Mouse (Mus musculus) kidney, embryonic 14.5 days (tissue): ENCODE data around the gene Mapk1ip1l. TPM values are rescaled to one million over a fixed set of nuclear protein-coding genes. Genes with fewer than 3 reads are reported as not detected.
"Not testable (repeated sequence)": the region's sequence is repeated elsewhere in the genome, so short reads cannot be mapped to it uniquely, and the experiment has no call there.

Experiments used
- ATAC-seq: fragments of 200-750 bp; cut with Nextera tagmentation; 2 replicates; pipeline ENCODE4 v1.8.0; 2017; ENCODE audit warnings: moderate number of reproducible peaks, mild to moderate bottlenecking, moderate TSS enrichment, moderate library complexity; ENCODE audit not compliant: low FRiP score, low TSS enrichment
- H3K27ac ChIP-seq: fragments of 300-500 bp; sonication (generic); 2 replicates; pipeline ENCODE4 v1.5.1; 2014; ENCODE audit warnings: low read depth, mild to moderate bottlenecking, low read length, moderate library complexity, mixed read lengths
- H3K27me3 ChIP-seq: fragments of 300-500 bp; sonication (generic); 2 replicates; pipeline ENCODE4 v1.6.1; 2014; ENCODE audit warnings: mild to moderate bottlenecking, low read length; ENCODE audit not compliant: control insufficient read depth, insufficient read depth
- H3K36me3 ChIP-seq: fragments of 300-500 bp; sonication (generic); 2 replicates; pipeline ENCODE4 v1.6.1; 2014; ENCODE audit warnings: low read length, mixed read lengths; ENCODE audit not compliant: control insufficient read depth, insufficient read depth
- H3K4me1 ChIP-seq: fragments of 300-500 bp; sonication (generic); 2 replicates; pipeline ENCODE4 v1.6.1; 2014; ENCODE audit warnings: low read length, mixed read lengths; ENCODE audit not compliant: control insufficient read depth, insufficient read depth
- H3K4me2 ChIP-seq: fragments of 300-500 bp; sonication (generic); replicated peaks from 2 replicates; pipeline ENCODE4 v1.6.1; 2014; ENCODE audit warnings: low read depth, mild to moderate bottlenecking, low read length
- H3K4me3 ChIP-seq: fragments of 300-500 bp; sonication (generic); 2 replicates; pipeline ENCODE4 v1.5.1; 2014; ENCODE audit warnings: mild to moderate bottlenecking, low read length
- H3K9ac ChIP-seq: fragments of 300-500 bp; sonication (generic); 2 replicates; pipeline ENCODE4 v1.6.1; 2014; ENCODE audit warnings: low read depth, mild to moderate bottlenecking, low read length, moderate library complexity
- H3K9me3 ChIP-seq: fragments of 300-500 bp; sonication (generic); 2 replicates; pipeline ENCODE4 v1.6.1; 2016; ENCODE audit warnings: low read length; ENCODE audit not compliant: control insufficient read depth
- WGBS: fragments of 180-500 bp; shearing (Covaris S2); extraction: QIAGEN DNeasy Blood & Tissue Kit; methylation state at CpG from one replicate; pipeline ENCODE4 v1.1.7; 2014; 5-methylcytosine and 5-hydroxymethylcytosine counted together
- polyA plus RNA-seq: library from polyadenylated mRNA; unstranded; fragments of >200 nt; fragmentation: Nextera tagmentation; extraction: Ambion mirVana; gene quantifications from 2 replicates; pipeline ENCODE4 v1.2.1, GENCODE M21; 2014

The Mapk1ip1l gene
- polyA plus RNA-seq, 1 experiment from 2014 or later, result 104 TPM

GRCm38 (mm10) chr14:47310342-47311181, 12.5 kb downstream of the Mapk1ip1l start:
- Histone ChIP-seq H3K4me2 (no peak overlapping the region), H3K27ac (no peak overlapping the region), H3K9me3 (no peaks in the 10 kb centered on the region), H3K36me3 (peaks cover 65% of the 10 kb centered on the region), H3K4me1 (no peaks in the 10 kb centered on the region), H3K9ac (no peak overlapping the region), H3K27me3 (no peaks in the 10 kb centered on the region), H3K4me3 (no peak overlapping the region)
- 94% methylated on average over 18 of the region's 18 CpGs for WGBS
- 0 out of 2 replicates have a peak, but pooled peaks have one; percentile 24 for ATAC-seq

DNA sequence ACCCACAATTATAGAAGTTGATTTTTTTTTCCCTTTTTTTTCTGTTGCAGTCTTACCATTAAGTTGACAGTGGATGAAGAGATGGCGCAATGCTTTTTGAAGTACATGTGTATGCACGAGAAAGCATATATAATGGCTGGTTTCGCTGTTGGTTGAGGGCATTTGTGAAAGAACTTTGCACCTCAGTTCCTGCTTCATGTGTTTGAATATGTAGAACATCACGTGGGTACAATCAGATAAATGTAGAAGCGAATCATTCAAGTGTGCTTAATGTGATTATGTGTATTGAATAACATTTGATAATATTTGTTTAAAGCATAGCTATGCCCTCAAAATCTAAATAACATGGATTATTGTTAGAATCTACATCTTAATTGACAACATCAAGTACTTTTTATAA, 21.3 kb downstream of the Mapk1ip1l start:
- Histone ChIP-seq H3K4me1 (no peaks in the 10 kb centered on the region), H3K9me3 (no peaks in the 10 kb centered on the region), H3K9ac (no peak overlapping the region), H3K4me3 (no peak overlapping the region), H3K4me2 (no peak overlapping the region), H3K36me3 (peaks cover 53% of the 10 kb centered on the region), H3K27me3 (no peaks in the 10 kb centered on the region), H3K27ac (no peak overlapping the region)
- no peak for ATAC-seq
- WGBS, result 92% methylated on average over 5 of the region's 5 CpGs

- not testable (repeated sequence) for H3K27ac ChIP-seq, H3K4me3 ChIP-seq, H3K9ac ChIP-seq, ATAC-seq, H3K9me3 ChIP-seq, H3K27me3 ChIP-seq, H3K4me1 ChIP-seq, H3K4me2 ChIP-seq
- peaks cover 34% of the 10 kb centered on the region for H3K36me3 ChIP-seq
- 86% methylated on average over 5 of the region's 8 CpGs for WGBS
These were observed 23.5 kb downstream of the Mapk1ip1l start for GRCm38 (mm10) chr14:47321581-47321980.

GRCm38 (mm10) chr14:47325965-47326761, 28.1 kb downstream of the Mapk1ip1l start:
- no peak overlapping the region for H3K9ac ChIP-seq
- no peak overlapping the region for H3K4me2 ChIP-seq
- WGBS, result 81% methylated on average over 9 of the region's 9 CpGs
- H3K4me1 ChIP-seq, result no peaks in the 10 kb centered on the region
- no peak overlapping the region for H3K27ac ChIP-seq
- no peak overlapping the region for H3K4me3 ChIP-seq
- no peaks in the 10 kb centered on the region for H3K9me3 ChIP-seq
- no peaks in the 10 kb centered on the region for H3K27me3 ChIP-seq
- ATAC-seq, result no peak
- no peaks in the 10 kb centered on the region; the same call in 1 of the 2 replicates for H3K36me3 ChIP-seq

DNA sequence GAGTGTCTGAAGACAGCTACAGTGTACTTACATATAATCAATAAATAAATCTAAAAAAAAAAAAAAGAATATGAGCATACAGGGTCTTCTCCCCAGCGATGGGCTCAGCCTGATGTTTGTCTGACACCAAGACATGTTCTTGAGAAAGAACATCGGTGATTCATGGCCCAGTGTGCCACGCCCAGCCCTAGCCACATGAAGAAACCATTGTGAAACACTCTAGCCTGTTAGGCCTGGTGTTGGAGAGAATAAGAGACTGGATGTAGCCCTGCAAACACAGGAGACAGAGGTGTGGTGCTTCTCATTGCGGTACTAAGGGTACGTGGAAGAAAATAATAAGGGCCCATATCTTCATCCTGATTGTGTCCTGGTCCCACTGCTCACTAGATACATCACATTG, 29.3 kb downstream of the Mapk1ip1l start:
- Histone ChIP-seq H3K4me3 (no peak overlapping the region), H3K4me2 (no peak overlapping the region), H3K9ac (no peak overlapping the region), H3K36me3 (no peaks in the 10 kb centered on the region; the same call in 1 of the 2 replicates), H3K27ac (no peak overlapping the region), H3K9me3 (no peaks in the 10 kb centered on the region), H3K4me1 (no peaks in the 10 kb centered on the region), H3K27me3 (no peaks in the 10 kb centered on the region)
- ATAC-seq, result no peak
- WGBS, result 95% methylated on average over 5 of the region's 5 CpGs

GRCm38 (mm10) chr14:47331920-47332319, 33.9 kb downstream of the Mapk1ip1l start:
- Histone ChIP-seq H3K9me3 (no peaks in the 10 kb centered on the region), H3K9ac (no peak overlapping the region), H3K4me1 (no peaks in the 10 kb centered on the region), H3K36me3 (no peaks in the 10 kb centered on the region), H3K4me3 (no peak overlapping the region), H3K4me2 (no peak overlapping the region), H3K27me3 (no peaks in the 10 kb centered on the region), H3K27ac (no peak overlapping the region)
- ATAC-seq, result no peak
- WGBS, result 69% methylated on average over 5 of the region's 5 CpGs

- no peak overlapping the region for H3K4me3 ChIP-seq
- H3K27me3 ChIP-seq, result no peaks in the 10 kb centered on the region
- WGBS, result 79% methylated on average over 4 of the region's 4 CpGs
- no peak overlapping the region for H3K4me2 ChIP-seq
- ATAC-seq, result no peak
- no peak overlapping the region for H3K9ac ChIP-seq
- no peaks in the 10 kb centered on the region for H3K4me1 ChIP-seq
- H3K36me3 ChIP-seq, result no peaks in the 10 kb centered on the region
- no peaks in the 10 kb centered on the region for H3K9me3 ChIP-seq
- H3K27ac ChIP-seq, result no peak overlapping the region
These were observed 36.8 kb downstream of the Mapk1ip1l start for GRCm38 (mm10) chr14:47334819-47335218.

GRCm38 (mm10) chr14:47335300-47335699, 37.2 kb downstream of the Mapk1ip1l start:
- Histone ChIP-seq H3K9me3 (no peaks in the 10 kb centered on the region), H3K4me1 (no peaks in the 10 kb centered on the region), H3K4me3 (no peak overlapping the region), H3K4me2 (no peak overlapping the region), H3K27ac (no peak overlapping the region), H3K27me3 (no peaks in the 10 kb centered on the region), H3K9ac (no peak overlapping the region), H3K36me3 (no peaks in the 10 kb centered on the region)
- ATAC-seq, result no peak
- 62% methylated on average over 3 of the region's 3 CpGs for WGBS
